Mouse (Mus musculus) mature B cell (primary cell): Measurements from ENCODE around the gene Pacsin3.

Experiments
- in situ Hi-C: fragments of 300-500 bp; cut with MboI; formaldehyde crosslinking; loops from 2 replicates; pipeline ENCODE4 v1.14.3; 2019

The Pacsin3 gene

DNA sequence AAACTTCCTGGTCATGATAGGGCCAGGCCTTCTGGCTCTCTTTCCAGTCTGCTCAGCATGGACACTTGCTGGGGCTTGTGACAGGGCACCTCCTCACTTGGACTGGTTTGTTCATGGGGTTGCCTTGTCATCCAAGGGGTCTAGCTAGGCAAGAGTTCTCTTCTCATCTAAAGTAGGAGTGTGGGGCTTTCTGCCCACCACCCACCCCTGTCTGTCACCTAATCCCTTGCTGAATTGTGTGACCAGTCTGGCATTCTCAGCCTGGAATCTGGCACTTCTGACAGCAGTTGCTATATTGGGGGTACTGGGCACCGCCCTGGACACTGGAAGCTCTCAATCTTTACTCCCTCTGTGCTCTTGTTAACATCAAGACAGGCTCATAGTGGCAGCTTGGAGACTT, 3.7 kb downstream of the Pacsin3 start:
- in situ Hi-C loops: no loop called here

DNA sequence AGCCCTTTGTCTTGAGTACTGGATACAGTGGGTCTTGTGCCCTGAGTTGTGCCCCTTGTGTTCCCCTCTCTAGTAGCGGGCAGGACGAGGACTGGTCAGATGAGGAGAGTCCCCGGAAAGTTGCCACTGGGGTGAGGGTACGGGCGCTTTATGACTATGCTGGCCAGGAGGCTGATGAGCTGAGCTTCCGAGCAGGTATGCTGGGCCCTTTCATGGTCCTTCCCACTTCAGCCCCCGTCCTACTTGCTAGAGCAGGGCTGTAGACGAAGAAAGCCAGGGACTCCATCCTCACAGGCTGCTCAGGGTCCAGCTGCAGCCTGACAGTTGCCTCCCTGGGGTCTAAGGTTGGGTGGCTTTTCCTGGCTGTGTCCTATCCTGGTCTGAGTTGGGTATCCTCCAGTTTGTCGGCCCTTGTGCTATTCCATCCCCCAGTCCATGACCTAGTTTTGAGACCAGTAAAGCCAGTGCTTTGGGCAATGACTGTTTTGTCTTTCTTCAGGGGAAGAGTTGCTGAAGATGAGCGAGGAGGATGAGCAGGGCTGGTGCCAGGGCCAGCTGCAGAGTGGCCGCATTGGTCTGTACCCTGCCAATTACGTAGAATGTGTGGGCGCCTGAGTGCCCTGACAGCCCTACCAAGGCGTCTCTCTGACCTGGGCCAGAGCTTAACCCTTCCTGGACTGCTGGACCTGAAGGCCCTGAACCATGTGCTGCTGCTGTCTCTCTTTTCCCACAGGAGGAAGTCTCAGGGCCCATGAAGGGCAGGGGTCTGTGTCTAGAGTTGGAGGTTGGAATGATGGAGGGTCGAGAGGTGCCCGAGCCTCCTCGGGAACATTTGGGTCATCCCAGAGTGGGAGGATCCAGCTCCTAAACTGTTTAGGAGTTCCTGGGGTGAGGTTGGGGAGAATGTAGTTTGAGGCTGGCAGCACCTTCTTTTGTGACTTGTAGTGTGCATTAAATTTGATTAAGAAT, 8.2 kb downstream of the Pacsin3 start:
- in situ Hi-C loops: no loop called here

DNA sequence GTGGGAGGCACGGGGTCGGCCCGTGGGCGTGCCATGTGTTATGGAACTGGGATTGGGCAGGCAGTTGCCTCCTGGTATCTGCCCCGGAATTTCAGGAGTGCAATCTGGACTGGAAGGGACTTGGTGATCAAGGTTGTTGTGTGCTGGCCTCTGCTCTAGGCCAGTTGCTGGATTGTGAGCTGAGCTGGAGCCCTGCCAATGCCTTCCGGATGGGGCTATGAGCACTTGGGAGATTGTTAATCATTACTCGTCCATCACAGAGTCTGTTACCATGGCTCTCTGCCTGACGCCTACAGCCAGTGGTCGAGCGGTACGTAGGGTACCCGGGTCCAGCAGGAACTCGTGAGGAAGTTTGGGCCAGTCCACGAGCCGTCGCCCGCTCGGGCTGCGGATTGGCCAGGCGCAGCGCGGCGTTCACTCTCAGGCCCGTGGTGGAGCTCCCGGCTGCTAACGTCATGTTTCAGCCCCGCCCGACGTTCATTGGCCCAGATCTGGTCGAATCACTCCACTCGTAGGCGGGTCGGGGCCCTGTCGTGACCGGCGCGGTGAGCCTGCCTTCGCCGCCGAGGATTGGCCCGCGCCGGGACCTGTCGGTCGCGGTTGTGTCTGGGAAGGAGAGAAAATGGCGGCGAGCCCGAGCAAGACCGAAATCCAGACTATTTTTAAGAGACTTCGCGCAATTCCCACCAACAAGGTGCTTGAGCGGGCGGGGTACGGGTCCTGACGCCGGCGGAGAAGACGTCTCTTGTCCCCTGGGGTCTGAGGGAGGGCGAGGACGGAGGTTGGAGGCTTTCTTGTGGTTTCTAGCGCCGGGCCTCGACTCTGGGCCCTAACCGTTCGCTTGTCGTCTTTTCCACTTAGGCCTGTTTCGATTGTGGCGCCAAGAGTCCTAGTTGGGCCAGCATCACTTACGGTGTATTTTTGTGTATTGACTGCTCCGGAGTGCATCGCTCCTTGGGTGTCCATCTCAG, 9.2 kb downstream of the Pacsin3 start, which contains the start of gene Arfgap2:
TSS of gene Arfgap2 (plus strand) at position 264 of the 971 bp plus-strand sequence.
- in situ Hi-C loops: no loop called here

DNA sequence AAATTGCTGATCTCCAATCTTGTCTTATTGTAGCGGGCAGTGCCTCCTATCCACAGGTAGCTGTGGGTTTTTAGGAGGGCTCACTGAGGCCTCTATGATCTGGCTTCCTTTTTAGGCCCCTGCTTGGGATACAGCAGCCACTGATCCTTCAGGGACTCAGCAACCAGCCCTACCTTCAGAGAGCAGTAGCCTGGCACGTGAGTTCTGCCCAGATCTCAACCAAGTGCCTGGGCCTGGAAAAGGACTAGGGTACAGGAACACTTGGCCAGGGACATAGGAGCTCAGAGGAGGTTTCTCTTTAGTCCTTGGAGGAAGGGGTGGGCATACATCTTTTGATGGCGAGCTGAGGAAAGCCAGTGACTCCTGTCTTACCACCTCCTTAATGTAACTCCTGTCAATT, 12.3 kb downstream of the Pacsin3 start:
- in situ Hi-C loops: no loop called here

DNA sequence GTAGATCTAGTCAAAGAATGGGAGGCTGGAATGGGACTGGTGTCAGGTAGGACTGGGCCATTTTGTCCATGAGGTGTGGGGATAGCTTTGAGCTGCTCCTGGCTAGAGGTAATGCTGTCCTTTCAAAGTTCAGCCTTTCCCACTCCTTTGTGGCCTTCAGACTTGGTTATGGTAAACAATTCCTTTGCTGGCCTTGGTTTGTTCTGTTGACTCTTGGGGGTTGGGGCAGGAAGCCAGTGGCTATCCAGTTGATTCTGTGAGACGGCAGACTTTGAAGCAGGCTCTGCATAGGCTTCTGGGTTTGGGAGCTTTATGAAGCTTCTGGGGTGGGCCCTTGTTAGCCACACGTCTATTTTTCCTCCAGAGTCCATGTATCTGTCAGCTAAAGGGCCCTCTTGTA, 13.0 kb downstream of the Pacsin3 start:
- in situ Hi-C loops: no loop called here

DNA sequence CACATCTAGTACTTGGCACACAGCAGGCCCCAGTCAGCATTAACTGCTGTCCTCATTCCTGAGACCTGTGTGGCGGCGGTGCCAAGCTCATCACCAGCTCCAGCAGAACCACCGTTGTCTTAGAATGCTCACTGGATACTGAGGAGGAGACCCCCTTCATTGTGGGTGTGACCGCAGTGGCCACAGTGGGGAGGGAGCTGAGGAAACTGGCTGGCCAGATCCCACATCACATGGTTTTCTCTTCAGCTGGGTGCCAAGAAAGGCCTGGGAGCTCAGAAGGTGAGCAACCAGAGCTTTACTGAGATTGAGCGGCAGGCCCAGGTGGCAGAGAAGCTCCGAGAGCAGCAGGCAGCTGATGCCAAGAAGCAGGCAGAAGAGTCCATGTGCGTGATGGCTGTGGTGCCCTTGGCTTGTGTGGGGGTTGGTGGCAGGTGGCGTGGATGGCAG, 14.0 kb downstream of the Pacsin3 start:
- in situ Hi-C loops: no loop called here

DNA sequence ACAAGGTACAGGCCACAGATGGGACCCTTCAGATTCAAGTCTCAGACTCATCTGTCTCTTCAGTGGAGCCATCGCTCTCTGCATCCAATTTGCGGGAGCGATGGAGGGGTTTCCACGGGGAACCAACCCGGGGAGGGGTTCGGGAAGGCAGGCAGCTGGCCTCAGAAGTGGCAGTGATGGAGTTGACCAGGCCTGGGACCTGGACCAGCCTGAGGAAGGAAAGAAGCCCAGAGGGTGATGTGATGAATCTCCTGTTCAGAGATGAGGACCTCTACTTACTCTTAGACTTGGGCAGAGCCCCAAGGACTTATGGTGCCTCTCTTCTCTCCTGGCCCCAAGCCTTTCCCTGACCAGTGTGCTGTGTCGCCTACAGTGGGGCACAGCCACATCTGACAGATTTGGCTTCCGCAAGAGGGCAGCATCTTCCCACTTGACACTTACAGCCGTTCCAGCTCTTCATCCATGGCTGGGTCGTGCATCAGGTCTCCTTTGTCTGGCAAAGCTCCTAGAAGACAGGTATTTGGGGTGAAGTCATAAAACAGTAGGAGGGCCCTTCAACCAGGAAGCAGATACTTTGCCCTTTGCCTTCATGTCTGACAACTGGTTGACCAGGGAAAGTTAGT, 23.1 kb downstream of the Pacsin3 start:
- in situ Hi-C loops: no loop called here

DNA sequence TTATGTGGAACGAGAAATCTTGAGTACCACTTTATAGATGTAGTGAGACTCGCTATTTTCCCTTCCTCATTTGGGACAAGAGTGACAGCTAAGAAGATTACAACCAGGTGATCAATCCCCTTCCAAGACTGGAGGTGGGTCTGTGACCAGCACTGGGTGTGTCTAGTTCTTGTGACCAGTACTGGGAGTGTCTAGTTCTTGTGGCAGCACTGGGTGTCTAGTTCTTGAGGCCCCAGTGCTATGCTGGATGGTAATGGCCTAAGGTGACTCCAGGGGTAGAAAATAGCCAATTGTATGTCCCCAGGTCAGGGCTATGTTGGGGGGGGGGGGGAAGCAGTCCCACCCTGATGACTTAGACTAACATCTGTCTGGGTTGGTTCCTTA, 23.6 kb downstream of the Pacsin3 start:
- in situ Hi-C loops: no loop called here

DNA sequence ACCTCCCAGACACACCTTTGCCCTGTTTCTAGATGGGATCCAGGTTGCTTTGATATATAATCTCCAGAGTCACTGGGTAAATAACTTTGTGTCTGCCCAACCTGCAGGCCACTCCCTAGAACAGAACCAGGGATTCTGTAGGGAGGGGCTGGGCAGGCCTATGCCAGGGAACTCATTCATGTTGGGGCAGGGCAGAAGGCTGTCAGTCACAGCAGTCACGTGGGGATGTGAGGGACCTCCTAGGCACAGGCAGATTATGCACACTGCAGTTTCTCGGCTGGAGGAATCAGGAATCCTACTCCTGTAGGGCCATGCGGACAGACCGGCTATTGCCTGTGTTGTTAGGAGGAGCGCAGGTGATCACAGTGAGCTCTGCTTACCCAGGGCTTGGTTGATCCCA, 25.6 kb downstream of the Pacsin3 start:
- in situ Hi-C loops: no loop called here

DNA sequence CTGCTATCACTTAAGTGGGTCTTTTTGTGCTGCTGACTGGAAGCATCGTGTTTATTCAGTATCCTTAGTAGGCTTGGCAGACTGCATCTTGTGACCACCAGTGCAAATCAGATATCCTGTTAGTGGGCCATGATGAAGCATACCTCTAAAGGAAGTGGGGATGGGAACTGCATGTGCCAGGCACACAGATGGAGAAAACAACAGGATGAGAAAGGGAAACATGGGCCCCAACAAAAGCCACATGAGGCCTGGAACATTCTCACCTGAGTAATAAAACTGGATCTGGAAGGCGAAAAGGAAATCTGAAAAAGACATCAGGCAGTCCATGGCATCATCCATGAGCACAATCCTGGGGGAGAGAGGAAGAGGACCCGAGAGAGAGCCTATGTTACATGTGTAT, 28.2 kb downstream of the Pacsin3 start:
- in situ Hi-C loops: no loop called here

DNA sequence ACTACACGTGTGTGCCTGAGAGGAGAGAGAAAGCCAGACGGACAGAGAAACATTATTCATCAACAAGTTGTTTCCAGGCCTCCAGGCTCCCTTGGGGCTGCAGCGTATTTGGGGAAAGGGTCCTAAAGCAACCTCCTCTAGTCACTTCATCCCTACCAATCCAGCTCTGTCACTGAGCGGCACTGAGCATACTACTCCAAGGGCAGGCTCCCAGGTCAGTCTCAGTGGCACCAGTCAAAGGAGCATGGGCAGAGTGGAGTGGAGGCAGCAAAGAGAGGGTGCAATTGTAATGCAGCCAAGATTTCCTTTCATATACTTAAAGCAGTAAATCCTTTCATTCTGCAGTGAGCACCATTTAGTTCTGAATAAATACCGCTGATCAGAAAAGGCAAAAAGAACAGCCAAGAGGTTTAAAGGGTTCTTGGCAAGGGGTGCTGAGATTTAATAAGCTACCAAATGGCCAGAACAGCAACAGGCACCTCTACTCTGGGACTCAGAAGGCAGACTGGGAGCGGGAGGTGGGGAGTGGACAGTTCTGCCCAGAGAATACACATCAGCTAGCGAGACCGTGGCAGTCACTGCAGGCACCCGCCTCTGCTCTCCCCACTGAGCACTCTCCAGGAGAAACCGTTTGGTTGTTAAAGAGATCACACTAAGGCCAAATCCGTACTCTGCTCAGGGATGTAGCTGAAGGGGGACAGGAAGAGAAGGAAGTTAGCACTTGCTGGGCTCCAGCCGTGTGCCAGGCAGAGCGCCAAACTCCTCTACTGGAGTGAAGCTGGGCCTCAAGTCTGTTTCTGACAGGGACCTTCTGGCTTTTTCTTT, 28.8 kb downstream of the Pacsin3 start:
- in situ Hi-C loops: no loop called here

DNA sequence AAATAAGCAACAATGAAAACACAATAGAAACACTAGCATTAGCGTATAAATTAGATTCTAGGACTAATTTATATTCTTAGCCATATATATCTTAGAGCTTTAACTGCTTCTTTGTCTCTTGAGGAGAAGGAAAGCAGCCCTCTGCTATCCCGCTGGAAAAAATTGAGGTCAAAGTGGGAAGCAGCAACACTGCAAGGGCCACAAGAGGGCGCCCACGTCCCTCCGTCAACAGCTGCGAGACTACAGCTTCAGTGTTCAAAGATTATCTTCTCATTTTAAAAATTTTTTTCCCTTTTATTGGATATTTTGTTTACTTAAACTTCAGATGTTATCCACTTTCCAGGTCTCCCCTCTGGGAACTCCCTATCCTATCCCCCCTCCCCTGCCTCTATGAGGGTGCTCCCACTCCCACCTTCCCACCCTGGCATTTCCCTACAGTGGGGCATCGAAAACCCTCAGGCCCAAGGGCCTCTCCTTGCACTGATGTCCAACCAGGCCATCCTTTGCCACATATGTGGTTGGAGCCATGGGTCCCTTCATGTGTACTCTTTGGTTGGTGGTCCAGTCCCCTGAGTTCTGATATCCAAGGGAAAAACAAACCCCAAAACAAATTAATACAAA, 30.2 kb downstream of the Pacsin3 start:
- in situ Hi-C loops: no loop called here

DNA sequence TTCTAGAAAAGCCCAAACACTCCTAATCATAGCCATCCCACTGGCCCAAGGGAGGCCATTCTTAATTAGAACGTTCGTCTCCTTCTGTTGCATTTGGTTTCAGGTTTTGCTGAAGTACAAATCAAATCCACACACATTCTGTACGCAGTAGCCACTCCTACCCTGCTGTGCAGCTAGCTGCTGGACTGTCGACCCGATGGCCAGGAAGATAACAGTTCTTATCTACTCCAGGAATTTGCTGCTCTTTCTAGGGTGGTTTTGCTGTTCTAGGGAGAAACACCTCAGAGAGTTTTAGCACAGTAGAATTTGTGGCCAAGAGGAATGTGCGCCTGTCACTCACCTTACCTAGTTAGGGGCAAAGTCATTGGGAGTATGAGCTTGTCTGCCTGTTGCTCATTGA, 31.8 kb downstream of the Pacsin3 start:
- in situ Hi-C loops: no loop called here

DNA sequence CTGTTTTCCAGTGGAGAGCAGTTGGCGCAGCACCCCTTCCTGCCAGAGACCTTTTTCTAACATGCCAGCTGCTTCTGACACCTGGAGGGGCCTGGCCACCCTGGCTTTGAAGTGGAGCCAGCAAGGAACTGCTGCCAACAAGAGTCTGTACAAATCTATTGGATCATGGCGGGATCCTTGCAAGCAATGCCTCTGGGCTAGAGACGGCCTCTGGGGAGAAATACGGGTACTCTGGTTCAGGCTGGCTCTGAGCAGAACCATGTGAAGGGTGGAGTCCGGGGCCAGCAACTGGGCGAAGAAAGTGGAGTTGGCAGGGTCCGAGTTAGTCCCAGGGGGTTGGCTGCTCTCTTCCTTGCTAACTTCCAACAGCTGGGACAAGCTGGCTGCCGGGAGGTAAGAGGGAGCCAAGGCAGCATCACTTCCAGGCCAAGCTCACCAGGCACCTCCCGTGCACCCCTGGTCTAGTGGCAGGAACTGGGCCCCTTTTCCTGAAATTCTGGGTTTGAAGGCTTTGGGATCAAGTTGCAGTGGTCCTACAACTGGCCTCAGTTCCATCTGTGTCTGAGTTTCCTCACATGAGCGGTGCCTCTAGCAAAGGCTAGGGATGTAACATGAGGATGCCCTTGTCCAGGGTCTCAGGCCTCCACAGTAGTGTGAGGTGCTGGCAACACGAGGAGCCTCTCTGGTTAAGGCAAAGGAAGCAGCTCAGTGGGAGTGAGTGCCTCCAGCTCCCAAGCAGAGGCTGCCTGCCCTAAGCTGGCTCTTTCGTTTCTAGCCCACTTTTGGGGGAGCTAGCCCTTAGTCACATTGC, 35.6 kb downstream of the Pacsin3 start:
- in situ Hi-C loops: no loop called here

DNA sequence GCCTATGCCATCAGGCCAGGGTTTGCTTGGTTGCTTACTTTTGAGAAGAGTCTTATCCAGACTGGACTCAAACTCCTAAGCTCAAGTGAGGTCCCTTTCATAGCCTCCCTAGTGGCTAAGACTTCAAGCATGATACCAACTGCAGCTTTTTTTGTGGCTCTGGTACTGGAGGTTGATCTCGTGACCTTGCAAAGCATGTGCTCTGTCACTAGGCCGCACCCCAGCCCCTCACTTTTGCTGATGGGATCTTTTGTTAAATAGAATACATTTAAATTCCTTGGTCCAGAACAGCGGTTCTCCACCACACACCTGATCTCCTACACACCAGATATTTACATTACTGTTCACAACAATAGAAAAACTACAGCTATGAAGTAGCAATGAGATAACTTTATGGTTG, 38.5 kb downstream of the Pacsin3 start:
- in situ Hi-C loops: no loop called here

DNA sequence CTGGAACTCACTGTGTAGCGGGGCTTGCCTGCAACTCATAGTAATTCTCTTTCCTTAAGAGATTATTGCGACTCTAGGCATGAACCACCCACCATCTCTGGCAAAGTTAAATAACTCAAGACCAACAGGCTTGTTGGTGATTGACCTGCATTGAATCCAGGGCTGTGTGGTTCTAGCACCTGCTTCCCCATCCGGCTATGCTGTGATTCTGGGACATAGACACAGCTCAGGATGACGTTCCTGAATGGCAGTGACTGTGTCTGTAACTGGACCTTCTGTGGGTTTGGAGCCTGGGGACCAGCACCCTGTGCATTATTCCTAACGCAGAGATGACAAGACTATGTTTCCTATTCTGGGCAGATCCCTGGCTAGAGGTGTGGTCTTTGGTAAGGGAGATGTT, 40.1 kb downstream of the Pacsin3 start:
- in situ Hi-C loops: no loop called here

DNA sequence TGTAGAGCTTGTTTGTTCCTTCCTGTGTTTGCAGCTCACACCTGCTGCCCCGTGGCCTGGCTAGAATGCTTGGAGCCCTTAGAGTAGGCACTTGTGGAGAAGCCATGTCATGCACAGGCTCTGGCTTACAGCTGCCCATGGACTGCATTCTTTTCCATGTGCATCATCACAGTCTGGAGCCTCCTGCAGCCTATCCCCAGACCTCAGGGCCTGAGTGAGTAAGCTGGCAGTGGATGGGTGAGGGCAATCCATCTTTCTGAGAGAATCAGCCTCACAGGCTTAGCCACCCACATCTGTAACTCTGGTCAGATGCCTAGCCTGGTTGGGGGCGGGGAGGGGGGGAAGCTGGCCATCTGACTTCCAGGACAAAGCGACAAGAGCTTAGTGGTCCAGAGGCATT, 43.4 kb downstream of the Pacsin3 start:
- in situ Hi-C loops: no loop called here

DNA sequence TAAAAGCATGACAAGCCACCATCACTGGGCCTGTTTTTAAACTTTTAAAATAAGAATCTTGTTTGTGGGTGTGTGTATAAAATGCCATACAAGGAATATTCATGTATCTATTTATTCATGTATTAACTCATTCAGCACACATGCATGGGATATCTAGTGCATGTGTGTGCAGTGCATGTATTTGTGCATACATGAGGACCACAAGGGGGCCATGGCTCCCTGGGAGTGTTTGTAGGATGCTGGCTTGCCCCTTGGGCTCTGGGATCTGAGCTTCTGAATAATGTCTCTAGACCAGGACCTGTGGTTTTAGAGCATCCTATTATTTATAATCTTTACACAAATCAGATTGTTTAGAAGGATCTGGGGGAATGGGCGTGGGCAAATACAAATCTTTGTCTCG, 45.0 kb downstream of the Pacsin3 start:
- in situ Hi-C loops: no loop called here

DNA sequence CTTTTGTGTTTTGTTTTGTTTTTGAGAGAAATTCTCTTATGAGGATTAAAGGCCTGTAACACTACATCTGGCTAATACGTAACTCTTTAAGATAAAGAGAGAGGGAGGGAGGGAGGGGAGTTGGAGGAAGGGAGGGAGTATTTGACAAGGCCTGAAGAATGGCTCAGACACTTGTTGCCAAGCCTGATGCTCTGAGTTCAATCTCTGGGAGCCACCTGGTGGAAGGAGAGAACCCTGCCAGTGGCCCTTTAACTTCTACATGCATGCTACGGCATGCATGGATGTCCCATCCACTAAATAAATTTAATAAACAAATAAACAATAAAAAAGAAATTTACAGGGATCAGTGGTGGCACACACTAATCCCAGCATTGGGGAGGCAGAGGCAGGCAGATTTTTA, 46.1 kb downstream of the Pacsin3 start:
- in situ Hi-C loops: no loop called here

DNA sequence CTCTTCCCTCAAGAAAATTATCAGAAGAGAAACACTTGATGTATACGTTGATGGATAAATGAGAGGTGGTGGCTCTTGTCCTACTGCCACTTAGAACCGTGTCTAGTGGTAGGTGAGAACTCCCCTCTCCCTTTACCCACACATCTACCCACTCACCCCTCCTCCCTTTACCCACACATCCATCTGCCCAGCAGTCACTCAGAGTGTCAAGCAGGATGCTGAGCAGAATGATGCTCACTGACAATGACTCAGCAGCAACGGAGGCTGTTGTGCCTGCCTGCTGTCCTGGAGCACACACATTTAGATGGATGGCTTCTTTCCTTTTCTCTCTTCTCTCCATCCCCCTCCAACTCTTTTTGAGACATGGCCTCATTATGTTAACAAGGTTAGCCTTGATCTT, 47.1 kb downstream of the Pacsin3 start:
- in situ Hi-C loops: no loop called here
